15 mouse cellular contexts compared by ENCODE assay signal in genomic region chr4:87024556-87024955, GRCm38 (mm10).
A peak's percentile ranks its signal among the peaks of the same experiment; 100 is the strongest.
DNase-seq lines count a peak whose midpoint lies in the region; ATAC-seq and TF ChIP-seq lines count a peak whose summit lies in the region.
"Had no signal": no experiment of that assay in that cellular context is flagged by ENCODE, and none has a peak within 500 bp of the region (broad histone marks: within the 10 kb centered on the region; RNA-seq: fewer than 3 reads in every experiment).

No protein-coding gene starts in this region.

- no peak for TF ChIP-seq CTCF in forebrain, postnatal 0 days (IDR thresholded peaks at IDR 0.05; ENCODE audit: low read depth)

- H3K36me3 ChIP-seq in forebrain, embryonic 14.5 days (ENCODE audit: control insufficient read depth, insufficient read depth, low read length) = no peaks in the 10 kb centered on the region
- no peaks in the 10 kb centered on the region for H3K36me3 ChIP-seq in forebrain, embryonic 12.5 days (replicated peaks)
- no peaks in the 10 kb centered on the region for H3K36me3 ChIP-seq in forebrain, postnatal 0 days (ENCODE audit: insufficient read depth)
- H3K36me3 ChIP-seq: embryonic facial prominence, embryonic 10.5 days; hindbrain, embryonic 15.5 days had no signal

- H3K27me3 ChIP-seq in forebrain, embryonic 14.5 days (replicated peaks; ENCODE audit: control insufficient read depth, insufficient read depth, low read length) = no peaks in the 10 kb centered on the region
- no peaks in the 10 kb centered on the region for H3K27me3 ChIP-seq in forebrain, embryonic 12.5 days
- H3K27me3 ChIP-seq in forebrain, postnatal 0 days (ENCODE audit: insufficient read depth, low read length) = no peaks in the 10 kb centered on the region
- H3K27me3 ChIP-seq: heart, embryonic 13.5 days; hindbrain, embryonic 15.5 days had no signal

- no peak overlapping the region for H3K9ac ChIP-seq in forebrain, embryonic 14.5 days (ENCODE audit: low read length)
- H3K9ac ChIP-seq in forebrain, embryonic 12.5 days = no peak overlapping the region
- no peak overlapping the region for H3K9ac ChIP-seq in forebrain, postnatal 0 days
- H3K9ac ChIP-seq: heart, embryonic 13.5 days; hindbrain, embryonic 15.5 days had no signal

- intact Hi-C loops in left cerebral cortex, postnatal 14 days (cut with DNase I) = no loop called here

- H3K4me1 ChIP-seq in forebrain, embryonic 14.5 days (ENCODE audit: control insufficient read depth, insufficient read depth, low read length) = peaks cover 4% of the 10 kb centered on the region; the same call in 1 of the 2 replicates
- peaks cover 2% of the 10 kb centered on the region; the same call in 1 of the 2 replicates for H3K4me1 ChIP-seq in forebrain, embryonic 12.5 days
- no peaks in the 10 kb centered on the region for H3K4me1 ChIP-seq in forebrain, postnatal 0 days (ENCODE audit: insufficient read depth)

- peak; percentile 58 for ATAC-seq in forebrain, embryonic 14.5 days
- ATAC-seq in forebrain, embryonic 12.5 days (ENCODE audit: low FRiP score) = no peak
- ATAC-seq in forebrain, postnatal 0 days = peak; percentile 61

- no peak overlapping the region for H3K4me2 ChIP-seq in forebrain, embryonic 14.5 days (ENCODE audit: low read length)
- no peak overlapping the region for H3K4me2 ChIP-seq in forebrain, embryonic 12.5 days
- H3K4me2 ChIP-seq in forebrain, postnatal 0 days (ENCODE audit: low read depth) = no peak overlapping the region
- H3K4me2 ChIP-seq: heart, embryonic 13.5 days; hindbrain, embryonic 15.5 days had no signal

- H3K27ac ChIP-seq in forebrain, embryonic 14.5 days (ENCODE audit: low read depth, low read length) = peak overlapping the region; percentile 35; the same call in 1 of the 2 replicates
- H3K27ac ChIP-seq in forebrain, embryonic 12.5 days = no peak overlapping the region
- H3K27ac ChIP-seq in forebrain, postnatal 0 days (ENCODE audit: low read depth, low read length) = no peak overlapping the region
- H3K27ac ChIP-seq: embryonic facial prominence, embryonic 10.5 days; heart, embryonic 13.5 days; hindbrain, embryonic 15.5 days had no signal

- no peak overlapping the region for H3K4me3 ChIP-seq in forebrain, embryonic 14.5 days (ENCODE audit: low read depth, low read length)
- no peak overlapping the region for H3K4me3 ChIP-seq in forebrain, embryonic 12.5 days (replicated peaks)
- H3K4me3 ChIP-seq in forebrain, postnatal 0 days (ENCODE audit: low read depth, low read length) = no peak overlapping the region
- H3K4me3 ChIP-seq: embryonic facial prominence, embryonic 10.5 days; heart, embryonic 13.5 days; hindbrain, embryonic 15.5 days had no signal

- DNase-seq in forebrain, embryonic 14.5 days (ENCODE audit: low spot score) = peak; percentile 85
- DNase-seq in left cerebral cortex, postnatal 14 days (ENCODE audit: low spot score in 2 of 2) = peak; percentile 52 to 59
- no peak for DNase-seq in left cerebral cortex, adult 9 months (ENCODE audit: low spot score in 2 of 2)
- peak; percentile 45 for DNase-seq in right cerebral cortex, postnatal 14 days
- no peak for DNase-seq in right cerebral cortex, postnatal 36 days (ENCODE audit: low spot score in 2 of 2)
- DNase-seq in forebrain, postnatal 0 days = peak; percentile 65
- no peak for DNase-seq in adrenal gland, adult 8-10 months
- DNase-seq: adrenal gland, postnatal 14 days; cerebellum, adult 2 months; gastrocnemius, postnatal 14 days; heart, postnatal 36 days had no signal

- WGBS in forebrain, embryonic 14.5 days = 50% methylated on average over 8 of the region's 8 CpGs
- WGBS in forebrain, embryonic 12.5 days = 85% methylated on average over 8 of the region's 8 CpGs
- WGBS in forebrain, postnatal 0 days = 52% methylated on average over 8 of the region's 8 CpGs

- H3K9me3 ChIP-seq in forebrain, embryonic 14.5 days (replicated peaks; ENCODE audit: control insufficient read depth, low read length) = no peaks in the 10 kb centered on the region
- no peaks in the 10 kb centered on the region for H3K9me3 ChIP-seq in forebrain, embryonic 12.5 days
- H3K9me3 ChIP-seq in forebrain, postnatal 0 days (ENCODE audit: low read length) = no peaks in the 10 kb centered on the region
- H3K9me3 ChIP-seq: embryonic facial prominence, embryonic 10.5 days; heart, embryonic 13.5 days; hindbrain, embryonic 15.5 days had no signal

Comparison
In these comparisons a context has a peak if more than half of its experiments do, and no peak if none do; other contexts are left out.
1. DNase-seq: peak in forebrain, embryonic 14.5 days (single experiment), left cerebral cortex, postnatal 14 days (2 of 2), right cerebral cortex, postnatal 14 days (single experiment) and forebrain, postnatal 0 days (single experiment); none in left cerebral cortex, adult 9 months (0 of 2), right cerebral cortex, postnatal 36 days (0 of 2) and adrenal gland, adult 8-10 months (single experiment).